Mouse (Mus musculus) brown adipose tissue, adult 24 weeks (tissue): Measurements from ENCODE around the gene Ghdc. TPM values are rescaled to one million over a fixed set of nuclear protein-coding genes. Genes with fewer than 3 reads are reported as not detected.

Experiments
- H3K27ac ChIP-seq: fragments of 200-500 bp; replicated peaks from 2 replicates; pipeline ENCODE4 v1.5.1; 2012; ENCODE audit warnings: low read depth, mild to moderate bottlenecking, low read length
- H3K4me1 ChIP-seq: fragments of 200-500 bp; 2 replicates; pipeline ENCODE4 v1.6.1; 2012; ENCODE audit warnings: low read length, mixed read lengths; ENCODE audit not compliant: control insufficient read depth, insufficient read depth, insufficient read length
- H3K4me3 ChIP-seq: fragments of 200-500 bp; 2 replicates; pipeline ENCODE4 v1.5.1; 2012; ENCODE audit warnings: low read depth, mild to moderate bottlenecking, low read length, moderate library complexity; ENCODE audit not compliant: insufficient read depth
- polyA plus RNA-seq: library from polyadenylated mRNA; stranded (reverse); fragments of >200 nt; gene quantifications from 2 replicates; pipeline ENCODE4 v1.2.4, GENCODE M21; 2012; ENCODE audit not compliant: missing spikeins, insufficient read depth, insufficient read length

The Ghdc gene
- polyA plus RNA-seq, 1 experiment: 9.4 TPM

DNA sequence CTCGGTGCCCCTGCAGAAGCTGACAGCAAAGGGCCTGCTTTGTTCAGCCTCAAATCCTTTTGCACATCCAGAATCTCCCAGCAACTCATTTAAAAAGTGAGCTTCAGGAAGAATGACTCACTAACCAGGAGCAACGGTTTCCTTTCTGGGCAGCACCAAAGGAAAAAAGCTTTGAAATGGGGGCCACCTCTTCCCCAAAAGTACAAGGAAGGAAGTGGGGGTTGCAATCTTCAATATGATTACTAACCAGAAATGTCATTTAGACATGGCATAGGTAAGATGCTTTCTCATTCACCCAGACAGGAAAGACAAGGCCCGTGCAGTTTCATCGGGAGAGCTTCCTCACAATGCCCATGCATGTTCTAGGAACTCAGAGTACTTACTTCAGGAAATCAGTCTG lies 49.5 kb downstream of the Ghdc start:
- no peak overlapping the region for H3K4me3 ChIP-seq
- peaks cover 53% of the 10 kb centered on the region for H3K4me1 ChIP-seq
- peak overlapping the region; percentile 79 for H3K27ac ChIP-seq

DNA sequence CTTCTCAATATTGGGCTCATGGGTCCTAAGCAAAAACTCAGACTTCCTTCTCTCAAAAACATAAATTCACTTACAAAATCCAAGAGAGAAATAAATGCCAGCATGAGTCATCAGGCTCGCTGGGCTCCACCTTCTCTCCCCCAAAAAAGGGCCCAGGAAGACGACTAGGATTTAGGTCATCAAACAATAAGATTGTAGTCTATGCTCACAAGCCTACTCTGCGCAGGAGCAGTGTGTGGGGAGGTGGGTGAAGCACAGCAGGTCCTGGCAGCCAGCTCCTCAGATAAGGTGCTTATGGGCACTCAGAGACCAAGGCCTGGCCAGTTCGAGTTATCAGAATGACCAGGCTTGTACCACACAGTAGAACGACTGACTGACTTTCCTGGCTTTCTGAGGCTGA lies 50.4 kb downstream of the Ghdc start:
- H3K27ac ChIP-seq: peak overlapping the region; percentile 79
- H3K4me1 ChIP-seq: peaks cover 51% of the 10 kb centered on the region
- H3K4me3 ChIP-seq: peak overlapping the region; percentile 0; the same call in 1 of the 2 replicates

DNA sequence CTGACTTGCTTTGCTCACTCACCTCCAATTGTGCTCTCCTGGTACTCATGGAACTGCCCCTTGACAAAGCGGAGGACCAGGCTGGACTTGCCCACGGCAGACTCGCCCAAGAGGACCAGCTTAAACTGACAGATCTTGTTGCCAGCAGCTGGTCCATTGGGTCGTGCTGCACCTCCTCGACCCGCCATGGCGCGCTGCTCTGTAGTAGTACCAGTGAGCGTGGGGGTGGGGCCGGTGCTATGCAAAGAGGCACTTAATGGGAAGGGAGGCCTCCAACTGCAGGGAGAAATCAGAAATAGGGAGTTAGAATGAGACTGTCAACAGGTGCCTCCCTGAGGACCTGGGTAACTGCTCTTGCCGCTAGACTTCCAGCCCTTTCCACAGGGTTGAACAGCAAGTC lies 50.9 kb downstream of the Ghdc start:
- peak overlapping the region; percentile 79 for H3K27ac ChIP-seq
- H3K4me3 ChIP-seq: no peak overlapping the region
- peaks cover 47% of the 10 kb centered on the region for H3K4me1 ChIP-seq

DNA sequence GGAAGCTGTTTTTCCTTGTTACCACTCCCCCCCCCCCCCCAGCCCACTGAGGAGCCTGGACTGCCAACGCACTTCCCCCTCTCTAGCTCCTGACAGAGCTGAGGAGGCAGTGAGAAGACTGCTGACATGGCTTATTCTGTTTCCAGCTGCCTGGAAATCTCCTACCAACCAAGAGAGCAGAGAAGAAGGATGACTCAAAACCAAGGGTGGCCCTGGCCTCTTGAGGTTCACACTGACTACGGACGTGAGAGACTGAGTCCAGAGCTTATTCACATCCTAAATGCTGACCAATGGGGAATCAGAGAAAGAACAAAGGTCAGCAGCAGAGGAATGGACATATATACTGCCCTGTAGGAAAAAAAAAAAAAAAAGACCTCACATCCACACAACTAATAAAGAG lies 51.4 kb downstream of the Ghdc start:
- Histone ChIP-seq H3K4me1 (peaks cover 41% of the 10 kb centered on the region), H3K27ac (peak overlapping the region; percentile 79; the same call in 1 of the 2 replicates), H3K4me3 (no peak overlapping the region)

DNA sequence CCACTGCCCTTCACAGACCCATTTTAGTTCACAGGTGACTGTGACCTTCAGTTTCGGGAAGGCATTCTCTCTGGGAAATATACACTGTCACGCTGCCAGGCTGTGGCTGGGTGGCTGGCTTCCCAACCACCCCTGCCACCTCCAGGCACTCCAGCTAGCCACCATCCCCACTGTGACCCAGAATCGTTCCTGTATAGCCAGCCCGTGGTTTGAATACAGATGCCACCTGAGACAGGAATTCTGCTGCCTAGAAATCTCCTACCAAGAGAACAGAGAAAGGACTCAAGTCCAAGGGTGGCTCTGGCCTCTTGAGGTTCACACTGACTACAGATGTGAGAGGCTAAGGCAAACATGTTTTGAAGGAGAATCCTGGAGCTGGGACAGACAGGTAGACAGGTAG lies 51.9 kb downstream of the Ghdc start:
- H3K4me3 ChIP-seq: no peak overlapping the region
- H3K4me1 ChIP-seq: peaks cover 38% of the 10 kb centered on the region
- H3K27ac ChIP-seq: peak overlapping the region; percentile 50; the same call in 1 of the 2 replicates

DNA sequence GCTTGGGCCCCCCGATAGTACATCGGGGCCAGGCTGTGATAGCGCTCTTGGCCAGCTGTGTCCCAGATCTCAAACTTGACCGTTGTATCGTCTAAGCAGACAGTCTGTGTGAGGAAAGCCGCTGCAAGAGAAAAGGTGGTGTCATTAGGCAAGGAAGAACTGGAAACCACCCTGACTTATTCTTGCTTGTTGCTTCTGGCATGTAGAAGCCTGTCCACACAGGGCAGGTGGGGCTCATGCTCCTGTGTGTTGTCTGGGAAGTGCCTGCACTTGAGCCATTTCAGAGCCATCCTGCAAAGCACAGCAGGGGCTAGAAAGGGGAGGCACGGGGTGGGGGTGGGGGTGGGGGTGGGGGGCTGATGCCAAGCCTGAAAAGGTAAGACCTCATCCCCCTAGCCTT lies 52.3 kb downstream of the Ghdc start:
- Histone ChIP-seq H3K27ac (no peak overlapping the region), H3K4me3 (no peak overlapping the region), H3K4me1 (peaks cover 38% of the 10 kb centered on the region)

DNA sequence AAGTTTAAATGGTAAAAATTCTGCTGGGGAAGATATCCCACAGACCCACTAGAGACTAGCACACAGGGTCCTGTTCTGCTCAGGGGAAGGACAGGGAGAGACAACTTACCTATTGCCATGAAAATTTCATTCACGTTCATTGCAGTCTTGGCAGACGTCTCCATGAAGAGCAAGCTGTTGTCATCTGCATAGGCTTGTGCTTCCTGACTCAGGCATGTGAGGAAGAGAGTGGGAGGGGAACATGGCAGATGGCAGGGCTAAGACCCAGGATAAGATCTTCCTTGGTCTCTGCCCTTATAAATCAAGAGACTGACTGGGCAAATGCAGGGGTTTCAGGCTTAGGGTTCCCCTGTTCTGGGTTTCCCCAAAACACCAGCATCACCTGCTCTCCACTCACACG lies 54.1 kb downstream of the Ghdc start:
- H3K4me1 ChIP-seq: peaks cover 32% of the 10 kb centered on the region
- H3K4me3 ChIP-seq: no peak overlapping the region
- no peak overlapping the region for H3K27ac ChIP-seq

Other genes with a start within 250 kb of the Ghdc start
- 2,639 and 2,906 TPM in 2 replicates for gene Acly, start 243.0 kb downstream of the Ghdc start, polyA plus RNA-seq
- 28.0 and 35.4 TPM in 2 replicates for gene Ttc25, start 225.3 kb downstream of the Ghdc start, polyA plus RNA-seq
- 7.7 and 8.4 TPM in 2 replicates for gene Cnp, start 196.1 kb downstream of the Ghdc start, polyA plus RNA-seq
- gene Nkiras2, start 151.7 kb downstream of the Ghdc start, polyA plus RNA-seq: 32.0 and 37.6 TPM in 2 replicates
- gene Dnajc7, start 150.8 kb downstream of the Ghdc start, polyA plus RNA-seq: 246 and 295 TPM in 2 replicates
- not detected in 2 replicates for gene Zfp385c, start 78.5 kb downstream of the Ghdc start, polyA plus RNA-seq
- gene Dhx58, start 66.7 kb downstream of the Ghdc start, polyA plus RNA-seq: 3.6 and 6.4 TPM in 2 replicates
- gene Kat2a, start 58.5 kb downstream of the Ghdc start, polyA plus RNA-seq: 6.9 and 8.4 TPM in 2 replicates
- not detected in 2 replicates for gene Hspb9, start 57.1 kb downstream of the Ghdc start, polyA plus RNA-seq
- gene Rab5c, start 32.7 kb downstream of the Ghdc start, polyA plus RNA-seq: 148 and 163 TPM in 2 replicates
- gene Kcnh4, start 11.0 kb downstream of the Ghdc start, polyA plus RNA-seq: not detected in 2 replicates
- not detected in 2 replicates for gene Hcrt, start 8.0 kb downstream of the Ghdc start, polyA plus RNA-seq
- gene Stat5b, start 79.8 kb upstream of the Ghdc start, polyA plus RNA-seq: 15.1 and 18.4 TPM in 2 replicates
- gene Stat5a, start 88.4 kb upstream of the Ghdc start, polyA plus RNA-seq: 18.9 and 34.2 TPM in 2 replicates
- gene Stat3, start 168.6 kb upstream of the Ghdc start, polyA plus RNA-seq: 18.8 and 20.9 TPM in 2 replicates
- 242 and 279 TPM in 2 replicates for gene Cavin1, start 199.9 kb upstream of the Ghdc start, polyA plus RNA-seq
- gene Atp6v0a1, start 238.5 kb upstream of the Ghdc start, polyA plus RNA-seq: 26.1 and 26.7 TPM in 2 replicates